Mouse (Mus musculus): ENCODE measurements around the gene Siah3.
A peak's percentile ranks its signal among the peaks of the same experiment; 100 is the strongest.
"Not testable (repeated sequence)": the region's sequence is repeated elsewhere in the genome, so short reads cannot be mapped to it uniquely, and the experiment has no call there.

Siah3 gene

GRCm38 (mm10) chr14:75455743-75456421 is at the start of gene Siah3:
Gene Siah3 (plus strand): TSS chr14:75455982.
- peak; percentile 37 for DNase-seq (ENCODE audit: extremely low spot score, low spot score)

GRCm38 (mm10) chr14:75409772-75410171 is 46.0 kb upstream of the Siah3 start:
- no peak for DNase-seq (ENCODE audit: extremely low spot score, low spot score)

GRCm38 (mm10) chr14:75410392-75410791 is 45.4 kb upstream of the Siah3 start:
- DNase-seq (ENCODE audit: extremely low spot score, low spot score): no peak

- DNase-seq (ENCODE audit: extremely low spot score, low spot score): no peak
These were observed 37.1 kb upstream of the Siah3 start for GRCm38 (mm10) chr14:75418721-75419120.

- DNase-seq (ENCODE audit: extremely low spot score, low spot score): no peak
These were observed 35.9 kb upstream of the Siah3 start for GRCm38 (mm10) chr14:75419876-75420275.

GRCm38 (mm10) chr14:75420811-75421210 is 35.0 kb upstream of the Siah3 start:
- DNase-seq (ENCODE audit: extremely low spot score, low spot score): no peak

GRCm38 (mm10) chr14:75431173-75431786 is 24.5 kb upstream of the Siah3 start:
- DNase-seq (ENCODE audit: extremely low spot score, low spot score): no peak

- no peak for DNase-seq (ENCODE audit: extremely low spot score, low spot score)
These were observed 22.9 kb upstream of the Siah3 start for GRCm38 (mm10) chr14:75432850-75433249.

- DNase-seq (ENCODE audit: extremely low spot score, low spot score): no peak
These were observed 21.2 kb upstream of the Siah3 start for GRCm38 (mm10) chr14:75434576-75434975.

GRCm38 (mm10) chr14:75444486-75445105 is 11.2 kb upstream of the Siah3 start:
- no peak for DNase-seq (ENCODE audit: extremely low spot score, low spot score)

- peak; percentile 62 for DNase-seq (ENCODE audit: extremely low spot score, low spot score)
These were observed 10.4 kb upstream of the Siah3 start for GRCm38 (mm10) chr14:75445281-75445947.

- DNase-seq (ENCODE audit: extremely low spot score, low spot score): no peak
These were observed 9.9 kb upstream of the Siah3 start for GRCm38 (mm10) chr14:75445948-75446281.

- DNase-seq (ENCODE audit: extremely low spot score, low spot score): not testable (repeated sequence)
These were observed 9.5 kb upstream of the Siah3 start for GRCm38 (mm10) chr14:75446314-75446713.

- DNase-seq (ENCODE audit: extremely low spot score, low spot score): no peak
These were observed 1.9 kb upstream of the Siah3 start for GRCm38 (mm10) chr14:75453906-75454305.

GRCm38 (mm10) chr14:75454716-75455115 is 1.1 kb upstream of the Siah3 start:
- DNase-seq (ENCODE audit: extremely low spot score, low spot score): peak; percentile 43

GRCm38 (mm10) chr14:75455361-75455742 is 430 bp upstream of the Siah3 start:
- no peak for DNase-seq (ENCODE audit: extremely low spot score, low spot score)

- DNase-seq (ENCODE audit: extremely low spot score, low spot score): peak; percentile 35
These were observed 873 bp downstream of the Siah3 start for GRCm38 (mm10) chr14:75456489-75457220.

GRCm38 (mm10) chr14:75457221-75457600 is 1.4 kb downstream of the Siah3 start:
- no peak for DNase-seq (ENCODE audit: extremely low spot score, low spot score)

- no peak for DNase-seq (ENCODE audit: extremely low spot score, low spot score)
These were observed 3.6 kb downstream of the Siah3 start for GRCm38 (mm10) chr14:75459431-75459830.

GRCm38 (mm10) chr14:75459991-75460390 is 4.2 kb downstream of the Siah3 start:
- DNase-seq (ENCODE audit: extremely low spot score, low spot score): no peak

- no peak for DNase-seq (ENCODE audit: extremely low spot score, low spot score)
These were observed 4.7 kb downstream of the Siah3 start for GRCm38 (mm10) chr14:75460436-75460835.

- no peak for DNase-seq (ENCODE audit: extremely low spot score, low spot score)
These were observed 6.0 kb downstream of the Siah3 start for GRCm38 (mm10) chr14:75461770-75462169.
